Mouse (Mus musculus) bone marrow macrophage, adult 2 months (primary cell): Measurements from ENCODE around the gene Slc25a33. TPM values are rescaled to one million over a fixed set of nuclear protein-coding genes. Genes with fewer than 3 reads are reported as not detected.
A peak's percentile ranks its signal among the peaks of the same experiment; 100 is the strongest.

ENCODE experiments used
- H3K27ac ChIP-seq: 2 replicates; pipeline ENCODE4 v1.5.1; 2012; ENCODE audit warnings: low read depth, low read length; ENCODE audit not compliant: insufficient read depth
- H3K4me1 ChIP-seq: 2 replicates; pipeline ENCODE4 v1.6.1; 2012; ENCODE audit warnings: low read length; ENCODE audit not compliant: control insufficient read depth, insufficient read depth
- H3K4me3 ChIP-seq: 2 replicates; pipeline ENCODE4 v1.5.1; 2012; ENCODE audit warnings: mild to moderate bottlenecking, low read length, moderate library complexity; ENCODE audit not compliant: insufficient read depth
- CTCF ChIP-seq: IDR thresholded peaks from 2 replicates; pipeline ENCODE4 v1.5.1; 2012; ENCODE audit warnings: low read depth, mild to moderate bottlenecking, low read length, moderate library complexity
- POLR2A ChIP-seq: IDR thresholded peaks from 2 replicates; pipeline ENCODE4 v1.6.1; 2012; ENCODE audit warnings: mild to moderate bottlenecking, low read depth, low read length, borderline replicate concordance
- polyA plus RNA-seq: library from polyadenylated mRNA; stranded (reverse); fragments of >200 nt; gene quantifications from 2 replicates; pipeline ENCODE4 v1.2.4, GENCODE M21; 2012; ENCODE audit not compliant: missing spikeins, insufficient read depth, insufficient read length

Slc25a33 gene
- polyA plus RNA-seq, 1 experiment = 3.1 TPM

- Histone ChIP-seq H3K4me1 (no peaks in the 10 kb centered on the region), H3K4me3 (no peak overlapping the region), H3K27ac (no peak overlapping the region)
- TF ChIP-seq CTCF (no peak), POLR2A (no peak)
These were observed 32.0 kb downstream of the Slc25a33 start for GRCm38 (mm10) chr4:149742011-149742530.

DNA sequence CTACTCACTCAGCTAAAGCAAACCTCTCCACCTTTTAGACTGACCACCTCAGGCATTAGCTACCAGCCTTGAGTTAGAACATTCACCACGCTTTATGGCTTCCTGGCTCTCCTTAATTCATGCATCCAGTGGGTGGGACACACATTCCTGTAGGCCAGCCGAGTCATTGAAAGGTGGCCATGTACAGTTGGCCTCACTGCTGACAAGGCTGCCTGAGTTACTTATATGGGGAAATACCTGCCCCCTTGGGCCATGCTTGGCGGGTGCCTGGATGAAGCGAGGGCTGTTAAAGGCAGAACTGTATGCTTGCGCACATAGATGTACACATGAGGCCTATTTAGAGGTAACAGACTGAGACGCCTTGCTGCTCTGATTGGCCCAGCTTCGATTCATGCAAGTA is 33.8 kb downstream of the Slc25a33 start:
- no peak overlapping the region for H3K4me3 ChIP-seq
- peaks cover 9% of the 10 kb centered on the region for H3K4me1 ChIP-seq
- no peak overlapping the region for H3K27ac ChIP-seq
- TF ChIP-seq POLR2A = no peak

GRCm38 (mm10) chr4:149739478-149739877 is 34.6 kb downstream of the Slc25a33 start:
- TF ChIP-seq CTCF (no peak), POLR2A (no peak)
- Histone ChIP-seq H3K4me1 (peaks cover 13% of the 10 kb centered on the region), H3K27ac (no peak overlapping the region), H3K4me3 (no peak overlapping the region)

- Histone ChIP-seq H3K4me1 (peaks cover 13% of the 10 kb centered on the region), H3K27ac (no peak within 1 kb of the TSS)
These were observed 36.4 kb downstream of the Slc25a33 start, which contains the start of gene Tmem201 for GRCm38 (mm10) chr4:149737383-149738324. Gene Tmem201 (minus strand): TSS chr4:149738044.

GRCm38 (mm10) chr4:149736581-149736980 is 37.5 kb downstream of the Slc25a33 start:
- TF ChIP-seq POLR2A (no peak), CTCF (no peak)
- peak overlapping the region; percentile 79 for H3K4me3 ChIP-seq
- H3K4me1 ChIP-seq = peaks cover 13% of the 10 kb centered on the region
- H3K27ac ChIP-seq = no peak overlapping the region

More at GRCm38 (mm10) chr4:149737383-149738324, 36.4 kb downstream of the Slc25a33 start, which contains the start of gene Tmem201:
- peak within 1 kb of the TSS; percentile 79 for H3K4me3 ChIP-seq
- TF ChIP-seq POLR2A = no peak
- TF ChIP-seq CTCF = peak; percentile 15; the same call in 1 of the 2 replicates

- TF ChIP-seq POLR2A = no peak
- Histone ChIP-seq H3K4me1 (peaks cover 13% of the 10 kb centered on the region), H3K27ac (no peak overlapping the region), H3K4me3 (no peak overlapping the region)
These were observed 38.3 kb downstream of the Slc25a33 start for GRCm38 (mm10) chr4:149735624-149736250.

DNA sequence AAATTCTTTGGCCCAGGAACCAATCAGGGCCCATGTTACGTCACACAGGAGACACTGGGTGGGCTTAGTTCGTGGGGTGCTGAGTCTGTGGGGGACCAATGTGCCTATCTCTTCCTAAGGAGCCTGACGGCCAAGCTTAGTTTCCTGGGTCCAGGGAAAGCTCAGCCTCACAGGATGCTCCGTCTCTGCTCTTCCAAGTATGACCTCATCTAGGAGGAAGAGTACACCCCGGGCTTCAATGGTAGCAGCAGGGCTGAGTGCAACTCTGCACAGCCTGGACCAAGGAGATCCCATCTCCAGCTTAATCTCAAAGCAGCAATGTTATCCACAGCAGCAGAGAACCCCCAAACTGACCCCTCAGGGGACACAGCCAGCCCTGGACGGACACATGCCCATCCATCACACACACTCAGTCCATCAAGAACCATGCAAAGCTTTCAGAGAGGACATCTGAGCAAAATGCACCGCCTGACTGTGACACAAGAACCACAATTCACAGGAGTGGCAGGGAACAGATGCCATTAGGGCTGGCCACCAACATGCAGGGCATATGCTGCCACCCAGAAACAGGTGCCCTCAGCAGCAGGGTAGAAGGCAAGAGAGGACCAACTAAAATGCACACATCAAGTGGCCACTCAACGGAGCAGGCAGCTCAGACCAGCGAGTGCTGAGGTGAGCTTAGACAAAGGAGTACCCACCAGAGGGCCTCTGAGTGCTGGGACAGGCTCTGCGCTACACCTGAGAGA is 39.2 kb downstream of the Slc25a33 start:
- Histone ChIP-seq H3K4me3 (no peak overlapping the region), H3K27ac (no peak overlapping the region), H3K4me1 (peaks cover 13% of the 10 kb centered on the region)
- TF ChIP-seq POLR2A (no peak), CTCF (no peak)

GRCm38 (mm10) chr4:149734246-149734645 is 39.8 kb downstream of the Slc25a33 start:
- Histone ChIP-seq H3K27ac (no peak overlapping the region), H3K4me3 (no peak overlapping the region), H3K4me1 (peaks cover 13% of the 10 kb centered on the region)
- TF ChIP-seq POLR2A (no peak), CTCF (no peak)

GRCm38 (mm10) chr4:149733748-149734147 is 40.3 kb downstream of the Slc25a33 start:
- Histone ChIP-seq H3K4me3 (no peak overlapping the region), H3K4me1 (peaks cover 13% of the 10 kb centered on the region), H3K27ac (no peak overlapping the region)
- TF ChIP-seq POLR2A = no peak
- no peak for TF ChIP-seq CTCF
